Mouse (Mus musculus) skeletal muscle tissue, postnatal 0 days (tissue): Measurements from ENCODE around the gene Tmem120b. TPM values are rescaled to one million over a fixed set of nuclear protein-coding genes. Genes with fewer than 3 reads are reported as not detected.

ENCODE experiments used
- polyA plus RNA-seq: library from polyadenylated mRNA; unstranded; fragments of >200 nt; fragmentation: Nextera tagmentation; extraction: Ambion mirVana; gene quantifications from 2 replicates; pipeline ENCODE4 v1.2.1, GENCODE M21; 2015

Tmem120b gene
- 33.1 and 37.6 TPM in 2 replicates for polyA plus RNA-seq

GRCm38 (mm10) chr5:123068115-123068514 is at the start of gene Tmem120b:
Tmem120b (plus strand) TSS chr5:123068415.

GRCm38 (mm10) chr5:123046916-123047315 is 21.3 kb upstream of the Tmem120b start, which contains the start of gene Morn3:
Morn3 (minus strand) TSS chr5:123047016.

GRCm38 (mm10) chr5:123132308-123133071 is 64.3 kb downstream of the Tmem120b start, which contains the start of gene Rhof:
Rhof (minus strand) TSS chr5:123132692.

GRCm38 (mm10) chr5:123142161-123143157 is 74.2 kb downstream of the Tmem120b start, which contains the start of gene Setd1b:
Setd1b (plus strand) TSS chr5:123142193.

Other genes starting within 250 kb of the Tmem120b start
- gene Anapc5, start 247.1 kb upstream of the Tmem120b start, polyA plus RNA-seq: 193 and 196 TPM in 2 replicates
- 15.4 and 16.6 TPM in 2 replicates for gene Rnf34, start 218.4 kb upstream of the Tmem120b start, polyA plus RNA-seq
- 9.9 and 10.4 TPM in 2 replicates for gene Kdm2b, start 78.6 kb upstream of the Tmem120b start, polyA plus RNA-seq
- 47.3 and 58.6 TPM in 2 replicates for gene Orai1, start 53.3 kb upstream of the Tmem120b start, polyA plus RNA-seq
- gene Morn3, start 21.4 kb upstream of the Tmem120b start, polyA plus RNA-seq: not detected in 2 replicates
- gene Rhof, start 64.3 kb downstream of the Tmem120b start, polyA plus RNA-seq: 0.82 and 0.96 TPM in 2 replicates
- 4.8 and 5.3 TPM in 2 replicates for gene Setd1b, start 73.8 kb downstream of the Tmem120b start, polyA plus RNA-seq
- 45.2 and 50.7 TPM in 2 replicates for gene Psmd9, start 101.0 kb downstream of the Tmem120b start, polyA plus RNA-seq
- 0.37 and 1.4 TPM in 2 replicates for gene Hpd, start 114.3 kb downstream of the Tmem120b start, polyA plus RNA-seq
- 3.0 and 3.3 TPM in 2 replicates for gene Wdr66, start 183.7 kb downstream of the Tmem120b start, polyA plus RNA-seq